Mouse (Mus musculus): ENCODE data around the gene Tex26. TPM values are rescaled to one million over a fixed set of nuclear protein-coding genes. Genes with fewer than 3 reads are reported as not detected.

Gene Tex26
- 1.1 and 1.7 TPM in 2 replicates for polyA plus RNA-seq (2016; fragmentation: Nextera tagmentation; extraction: Ambion mirVana)

DNA sequence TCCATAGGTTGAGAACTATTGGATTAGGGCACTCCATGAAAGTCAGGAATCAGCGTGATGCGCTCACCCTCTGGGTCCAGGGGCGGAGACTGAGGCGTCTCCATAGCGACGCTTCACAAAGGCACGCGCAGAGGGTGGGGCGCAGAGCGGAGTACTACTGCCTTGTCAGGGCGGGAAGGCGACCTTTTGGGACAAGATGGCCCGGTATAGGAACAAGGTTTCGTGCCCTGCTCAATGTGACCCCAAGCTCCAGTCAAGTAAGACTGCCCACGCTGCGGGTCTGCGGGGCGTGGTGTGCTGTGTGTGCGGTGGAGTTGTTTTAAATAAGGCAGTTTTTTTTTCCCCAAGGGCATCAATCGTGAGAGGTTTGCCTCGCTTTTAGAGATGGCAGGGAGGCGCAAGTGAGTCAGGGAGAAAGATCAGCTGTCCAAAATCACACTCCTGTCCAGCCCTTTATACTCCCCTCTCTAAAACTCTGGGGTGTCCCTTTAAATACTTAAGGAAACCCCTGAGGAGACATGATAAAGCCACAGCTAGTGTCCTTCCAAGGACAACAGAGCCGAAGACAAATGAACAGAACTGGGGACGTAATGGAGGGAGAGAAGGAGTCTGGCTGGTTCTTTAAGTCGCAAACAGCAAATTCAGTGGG lies at the start of gene Tex26:
TSS of gene Tex26 (plus strand) at position 130 of the 649 bp plus-strand sequence.
- Histone ChIP-seq H3K9ac (replicated peaks) (peak within 1 kb of the TSS; percentile 65), H3K9me3 (no peaks in the 10 kb centered on the region), H3K4me2 (replicated peaks) (peak within 1 kb of the TSS; percentile 72), H3K4me1 (peaks cover 31% of the 10 kb centered on the region), H3K27me3 (peaks cover 22% of the 10 kb centered on the region), H3K36me3 (no peaks in the 10 kb centered on the region), H3K27ac (replicated peaks) (peak within 1 kb of the TSS; percentile 98), H3K4me3 (peak within 1 kb of the TSS; percentile 43)
- WGBS: under 1% methylated on average over 25 of the region's 25 CpGs
- peak; percentile 91 for ATAC-seq (ENCODE audit: low FRiP score, low read depth)

GRCm38 (mm10) chr5:149391574-149392375 lies 47.7 kb upstream of the Tex26 start:
- no peak overlapping the region for H3K9ac ChIP-seq (replicated peaks)
- no peak overlapping the region for H3K4me2 ChIP-seq (replicated peaks)
- WGBS: 63% methylated on average over 18 of the region's 18 CpGs
- H3K27ac ChIP-seq (replicated peaks): no peak overlapping the region
- no peak overlapping the region for H3K4me3 ChIP-seq
- peaks cover 4% of the 10 kb centered on the region; the same call in 1 of the 2 replicates for H3K9me3 ChIP-seq
- no peak for ATAC-seq (ENCODE audit: low FRiP score, low read depth)
- H3K4me1 ChIP-seq: peaks cover 5% of the 10 kb centered on the region; the same call in 1 of the 2 replicates
- 0 out of 2 replicates have a peak, but pooled peaks cover 3% of the 10 kb centered on the region for H3K27me3 ChIP-seq
- no peaks in the 10 kb centered on the region for H3K36me3 ChIP-seq

GRCm38 (mm10) chr5:149392420-149392988 lies 47.0 kb upstream of the Tex26 start:
- H3K4me3 ChIP-seq: no peak overlapping the region
- H3K27me3 ChIP-seq: 0 out of 2 replicates have a peak, but pooled peaks cover 3% of the 10 kb centered on the region
- WGBS: 81% methylated on average over 6 of the region's 6 CpGs
- peaks cover 5% of the 10 kb centered on the region; the same call in 1 of the 2 replicates for H3K4me1 ChIP-seq
- no peak overlapping the region for H3K4me2 ChIP-seq (replicated peaks)
- peaks cover 4% of the 10 kb centered on the region; the same call in 1 of the 2 replicates for H3K9me3 ChIP-seq
- H3K9ac ChIP-seq (replicated peaks): no peak overlapping the region
- no peak overlapping the region for H3K27ac ChIP-seq (replicated peaks)
- no peaks in the 10 kb centered on the region for H3K36me3 ChIP-seq
- ATAC-seq (ENCODE audit: low FRiP score, low read depth): no peak

DNA sequence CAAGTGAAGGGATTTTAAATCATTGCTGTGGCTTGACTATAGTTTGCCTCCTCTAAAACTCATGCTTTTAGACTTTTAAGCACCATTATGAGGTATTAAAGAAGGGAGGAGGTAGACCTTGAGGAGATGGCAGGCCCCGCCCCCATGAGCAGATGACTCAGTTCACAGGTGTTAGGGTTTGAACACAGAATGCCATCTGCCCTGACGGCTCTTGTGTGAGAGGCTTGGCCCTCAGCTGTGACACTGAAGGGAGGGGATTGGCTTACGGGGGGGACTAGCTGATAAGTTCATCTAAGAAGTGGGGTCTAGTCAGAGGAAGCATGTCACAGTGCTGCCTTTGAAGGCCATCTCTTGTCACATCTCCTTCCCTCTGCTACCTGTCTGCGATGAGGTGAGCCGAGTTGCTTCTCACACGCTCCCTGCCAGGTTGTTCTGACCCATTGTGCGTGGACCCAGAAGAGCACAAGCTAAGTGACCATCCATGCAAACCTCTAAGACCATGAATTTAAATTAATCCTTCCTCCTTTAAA lies 37.9 kb upstream of the Tex26 start:
- 89% methylated on average over 7 of the region's 7 CpGs for WGBS

GRCm38 (mm10) chr5:149402029-149402428 lies 37.4 kb upstream of the Tex26 start:
- Histone ChIP-seq H3K4me2 (replicated peaks) (no peak overlapping the region), H3K9ac (replicated peaks) (no peak overlapping the region), H3K4me3 (no peak overlapping the region), H3K27ac (replicated peaks) (no peak overlapping the region), H3K27me3 (no peaks in the 10 kb centered on the region), H3K36me3 (no peaks in the 10 kb centered on the region), H3K4me1 (no peaks in the 10 kb centered on the region), H3K9me3 (no peaks in the 10 kb centered on the region)
- 92% methylated on average over 10 of the region's 10 CpGs for WGBS
- no peak for ATAC-seq (ENCODE audit: low FRiP score, low read depth)

More for the DNA sequence above, 37.9 kb upstream of the Tex26 start:
- Histone ChIP-seq H3K27ac (replicated peaks) (no peak overlapping the region), H3K9me3 (no peaks in the 10 kb centered on the region), H3K4me3 (no peak overlapping the region), H3K36me3 (no peaks in the 10 kb centered on the region), H3K4me1 (no peaks in the 10 kb centered on the region), H3K27me3 (no peaks in the 10 kb centered on the region), H3K9ac (replicated peaks) (no peak overlapping the region), H3K4me2 (replicated peaks) (no peak overlapping the region)
- ATAC-seq (ENCODE audit: low FRiP score, low read depth): no peak

- no peak for ATAC-seq (ENCODE audit: low FRiP score, low read depth)
- Histone ChIP-seq H3K4me3 (no peak overlapping the region), H3K4me1 (no peaks in the 10 kb centered on the region), H3K27ac (replicated peaks) (no peak overlapping the region), H3K27me3 (no peaks in the 10 kb centered on the region), H3K4me2 (replicated peaks) (no peak overlapping the region), H3K9ac (replicated peaks) (no peak overlapping the region), H3K36me3 (no peaks in the 10 kb centered on the region), H3K9me3 (no peaks in the 10 kb centered on the region)
- 80% methylated on average over 5 of the region's 5 CpGs for WGBS
Measured at GRCm38 (mm10) chr5:149403386-149403785, 36.1 kb upstream of the Tex26 start.

DNA sequence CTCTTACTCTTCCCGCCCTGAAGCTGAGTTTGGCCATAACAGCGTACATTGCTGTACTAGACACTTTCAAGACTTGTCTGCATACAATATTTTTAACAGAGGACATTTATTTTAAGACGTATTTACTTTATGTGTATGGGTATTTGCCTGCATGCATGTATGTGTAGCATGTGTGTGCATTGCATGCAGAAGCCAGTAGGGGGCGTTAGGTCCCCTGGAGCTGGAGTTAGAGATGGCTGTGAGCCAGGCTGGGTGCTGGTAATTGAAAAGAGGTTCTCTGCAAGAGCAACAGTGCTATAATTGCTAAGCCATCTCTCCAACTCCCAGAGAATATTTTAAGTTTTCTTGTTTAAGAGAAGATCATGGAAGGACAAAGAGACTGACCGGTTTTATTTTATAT lies 34.8 kb upstream of the Tex26 start:
- no peak for ATAC-seq (ENCODE audit: low FRiP score, low read depth)
- Histone ChIP-seq H3K4me2 (replicated peaks) (no peak overlapping the region), H3K36me3 (no peaks in the 10 kb centered on the region), H3K4me3 (no peak overlapping the region), H3K27me3 (no peaks in the 10 kb centered on the region), H3K9me3 (no peaks in the 10 kb centered on the region), H3K4me1 (no peaks in the 10 kb centered on the region), H3K27ac (replicated peaks) (no peak overlapping the region), H3K9ac (replicated peaks) (no peak overlapping the region)
- 82% methylated on average over 5 of the region's 5 CpGs for WGBS

- Histone ChIP-seq H3K9ac (replicated peaks) (no peak overlapping the region), H3K27ac (replicated peaks) (no peak overlapping the region), H3K4me3 (no peak overlapping the region), H3K4me2 (replicated peaks) (no peak overlapping the region), H3K27me3 (peaks cover 9% of the 10 kb centered on the region; the same call in 1 of the 2 replicates), H3K36me3 (no peaks in the 10 kb centered on the region), H3K9me3 (no peaks in the 10 kb centered on the region), H3K4me1 (peaks cover 9% of the 10 kb centered on the region)
- no peak for ATAC-seq (ENCODE audit: low FRiP score, low read depth)
- WGBS: 91% methylated on average over 8 of the region's 8 CpGs
Measured at GRCm38 (mm10) chr5:149406791-149407276, 32.6 kb upstream of the Tex26 start.

DNA sequence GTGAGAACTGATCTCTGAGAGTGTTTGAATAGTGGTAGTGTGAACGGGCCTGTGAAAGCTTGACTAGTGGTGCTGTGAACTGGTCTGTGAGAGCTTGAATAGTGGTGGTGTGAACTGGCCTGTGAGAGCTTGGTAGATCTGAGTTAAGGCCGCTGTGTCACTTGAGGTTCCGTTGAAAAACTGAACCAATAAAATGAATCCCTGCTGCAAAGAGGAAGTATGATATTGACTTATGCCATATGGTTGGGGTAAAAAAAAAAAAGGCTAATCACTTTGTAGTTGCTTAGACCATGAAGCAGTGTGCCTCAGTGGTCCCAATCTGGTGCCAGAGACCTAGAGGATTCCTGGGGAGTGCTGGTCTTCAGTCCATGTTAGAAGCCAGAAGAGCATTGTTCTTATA lies 30.0 kb upstream of the Tex26 start:
- no peak for ATAC-seq (ENCODE audit: low FRiP score, low read depth)
- Histone ChIP-seq H3K4me2 (replicated peaks) (no peak overlapping the region), H3K27me3 (peaks cover 29% of the 10 kb centered on the region), H3K9me3 (no peaks in the 10 kb centered on the region), H3K4me1 (peaks cover 13% of the 10 kb centered on the region), H3K36me3 (no peaks in the 10 kb centered on the region), H3K27ac (replicated peaks) (no peak overlapping the region), H3K4me3 (no peak overlapping the region), H3K9ac (replicated peaks) (no peak overlapping the region)
- WGBS: 93% methylated on average over 3 of the region's 3 CpGs

DNA sequence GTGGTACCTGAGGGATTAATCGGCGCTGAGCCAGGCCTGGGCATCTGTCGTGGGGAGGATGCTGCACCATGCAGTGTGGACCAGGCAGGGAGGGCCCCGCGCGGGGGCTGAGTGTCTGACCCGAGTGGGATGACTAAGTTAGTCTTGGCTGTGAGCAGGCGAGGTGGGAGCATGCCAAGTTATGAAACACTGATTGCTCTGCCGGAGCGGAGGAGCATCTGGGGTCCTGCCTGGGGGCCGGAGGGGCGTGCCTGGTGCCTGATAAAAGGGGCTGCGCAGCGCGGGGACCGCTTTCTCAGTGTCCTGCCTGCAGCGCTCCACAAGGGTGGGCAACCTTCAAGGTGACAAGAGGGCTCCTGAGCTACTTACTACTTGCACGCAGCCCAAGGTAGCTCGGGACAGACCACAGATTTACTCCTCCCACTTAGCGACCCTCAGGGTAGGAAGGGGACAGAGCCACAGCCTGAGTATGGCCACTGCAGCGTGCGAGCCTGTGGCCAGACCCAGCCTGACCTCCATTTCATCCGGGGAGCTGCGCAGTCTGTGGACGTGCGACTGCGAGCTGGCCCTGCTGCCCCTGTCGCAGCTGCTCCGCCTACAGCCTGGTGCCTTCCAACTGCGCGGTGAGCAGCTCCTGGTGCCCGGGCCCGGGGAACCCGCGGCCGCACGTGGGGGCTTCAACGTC lies 27.8 kb upstream of the Tex26 start, which contains the start of gene Medag:
TSS of gene Medag (plus strand) at position 241 of the 685 bp plus-strand sequence.
- peak within 1 kb of the TSS; percentile 54 for H3K27ac ChIP-seq (replicated peaks)

DNA sequence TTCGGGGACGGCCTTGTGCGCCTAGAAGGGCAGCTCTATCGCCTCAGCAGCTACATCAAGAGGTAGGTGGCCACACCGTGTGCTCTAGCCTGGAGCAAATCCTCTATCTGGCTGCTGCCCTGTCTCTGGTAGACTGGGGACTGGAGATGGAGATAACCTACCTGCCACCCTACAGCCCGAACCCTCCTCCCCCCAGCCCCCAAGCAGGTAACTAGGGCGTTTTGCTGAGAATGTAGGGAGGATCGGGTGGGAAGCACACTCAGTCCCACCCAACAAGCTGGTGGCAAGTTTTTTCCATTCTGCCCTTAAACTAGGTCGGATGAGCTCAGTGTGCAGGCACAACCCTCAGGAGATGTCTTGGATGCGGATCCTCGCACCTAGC lies 27.3 kb upstream of the Tex26 start:
- no peak overlapping the region for H3K27ac ChIP-seq (replicated peaks)
- H3K4me2 ChIP-seq (replicated peaks): peak overlapping the region; percentile 52
- H3K9me3 ChIP-seq: no peaks in the 10 kb centered on the region
- H3K4me3 ChIP-seq: peak overlapping the region; percentile 31
- H3K36me3 ChIP-seq: no peaks in the 10 kb centered on the region
- no peak; the same call in 1 of the 2 replicates for ATAC-seq (ENCODE audit: low FRiP score, low read depth)
- peaks cover 13% of the 10 kb centered on the region for H3K4me1 ChIP-seq
- 37% methylated on average over 11 of the region's 11 CpGs for WGBS
- H3K9ac ChIP-seq (replicated peaks): peak overlapping the region; percentile 37; the same call in 1 of the 2 replicates
- H3K27me3 ChIP-seq: peaks cover 29% of the 10 kb centered on the region

More for the DNA sequence above, 27.8 kb upstream of the Tex26 start, which contains the start of gene Medag:
- Histone ChIP-seq H3K4me3 (peak within 1 kb of the TSS; percentile 31), H3K4me2 (replicated peaks) (peak within 1 kb of the TSS; percentile 52), H3K27me3 (peaks cover 29% of the 10 kb centered on the region), H3K36me3 (no peaks in the 10 kb centered on the region), H3K9me3 (no peaks in the 10 kb centered on the region), H3K9ac (replicated peaks) (peak within 1 kb of the TSS; percentile 37; the same call in 1 of the 2 replicates), H3K4me1 (peaks cover 13% of the 10 kb centered on the region)
- 3% methylated on average over 38 of the region's 38 CpGs for WGBS
- peak; percentile 76 for ATAC-seq (ENCODE audit: low FRiP score, low read depth)

Measured in midbrain, embryonic 12.5 days (tissue).